Mouse (Mus musculus) megakaryocyte, embryonic 14.5 days (primary cell): ENCODE measurements at regions not wholly inside any gene's neighbourhood (a gene's known extent, or its start where the extent isn't known, plus 50 kb on each side); places are given as distances from the start of the nearest gene placed in this dataset.

ENCODE experiments used
- FLI1 ChIP-seq: IDR thresholded peaks from 2 replicates; pipeline ENCODE4 v1.6.1; 2012; ENCODE audit warnings: low read length, inconsistent platforms, mixed read lengths
- GATA1 ChIP-seq: IDR thresholded peaks from 3 replicates; pipeline ENCODE4 v1.6.1; 2012; ENCODE audit warnings: mixed read lengths, low read length, inconsistent platforms, borderline replicate concordance

- TF ChIP-seq GATA1 = no peak
- TF ChIP-seq FLI1 = no peak
Observed at GRCm38 (mm10) chr14:115017410-115018153, 74.4 kb upstream of the Gpc5 start.
